Mouse (Mus musculus): ENCODE data around the gene Mdk.

GRCm38 (mm10) chr2:91930761-91931291, 1.3 kb downstream of the Mdk start:
- TF ChIP-seq CTCF (IDR thresholded peaks at IDR 0.05; ENCODE audit: low read depth) = no peak
- TF ChIP-seq EP300 (IDR thresholded peaks at IDR 0.05; ENCODE audit: low read depth) = no peak
